Mouse (Mus musculus) left cerebral cortex, postnatal 25 days (tissue): Measurements from ENCODE around the gene Mid1ip1. TPM values are rescaled to one million over a fixed set of nuclear protein-coding genes. Genes with fewer than 3 reads are reported as not detected.

Experiments used
- DNase-seq, 2 experiments: peaks; one replicate each; pipeline ENCODE4 v3.0.0; 2022; ENCODE audit warnings: low spot score in 2 of 2, mixed read lengths in 1 of 2
- intact Hi-C: fragments of 180-260 bp; cut with DNase I; formaldehyde crosslinking; loops from one replicate; pipeline ENCODE4 v1.15.1; 2025
- total RNA-seq, 2 experiments: library from RNA; stranded (reverse); gene quantifications; 2 replicates each; pipeline ENCODE4 v1.2.3; 2021

The Mid1ip1 gene
- 100 to 1,000 TPM; 103 to 108 TPM for total RNA-seq

GRCm38 (mm10) chrX:10714696-10715140 is at the start of gene Mid1ip1:
Mid1ip1 (plus strand) TSS chrX:10715013.
- intact Hi-C loops, result loop anchor here (5.0 kb wide), 2 partner anchors 278 to 373 kb away; no protein-coding TSS in a partner anchor
- peak; percentile 25 to 65 for DNase-seq

DNA sequence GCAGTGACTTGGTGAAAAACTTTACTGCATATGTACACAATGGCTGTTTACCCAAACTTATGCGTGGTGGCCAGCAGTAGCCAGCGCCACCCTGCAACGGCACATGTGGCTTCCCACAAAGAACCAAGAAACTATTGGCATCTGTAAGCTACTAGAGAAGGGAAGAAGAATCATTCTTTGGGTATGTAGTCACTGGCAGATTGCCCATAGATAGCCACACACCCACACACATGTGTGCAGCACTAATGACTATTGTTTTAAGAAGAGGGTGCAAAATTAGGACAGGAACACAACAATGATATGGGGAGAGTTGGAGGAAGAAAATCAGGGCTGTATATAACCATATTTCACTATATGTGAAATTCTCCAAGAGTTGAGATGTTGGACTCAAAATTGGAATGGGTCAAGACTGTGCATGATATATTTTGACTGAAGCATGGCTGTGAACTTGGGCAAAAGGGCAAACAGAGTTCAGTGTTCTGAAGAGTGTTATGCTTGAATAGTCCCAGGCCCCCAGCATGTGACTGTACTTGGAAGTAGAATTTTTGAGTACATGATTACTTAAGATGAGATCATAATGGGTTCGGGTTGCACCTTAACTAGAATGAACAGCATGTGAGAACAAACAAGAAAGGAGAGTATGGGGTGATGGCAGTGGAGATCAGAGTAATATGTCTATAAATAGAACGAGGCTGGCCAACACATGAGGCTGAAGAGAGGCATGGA is 20.2 kb upstream of the Mid1ip1 start:
- intact Hi-C loops, result no loop called here
- DNase-seq, result no peak

DNA sequence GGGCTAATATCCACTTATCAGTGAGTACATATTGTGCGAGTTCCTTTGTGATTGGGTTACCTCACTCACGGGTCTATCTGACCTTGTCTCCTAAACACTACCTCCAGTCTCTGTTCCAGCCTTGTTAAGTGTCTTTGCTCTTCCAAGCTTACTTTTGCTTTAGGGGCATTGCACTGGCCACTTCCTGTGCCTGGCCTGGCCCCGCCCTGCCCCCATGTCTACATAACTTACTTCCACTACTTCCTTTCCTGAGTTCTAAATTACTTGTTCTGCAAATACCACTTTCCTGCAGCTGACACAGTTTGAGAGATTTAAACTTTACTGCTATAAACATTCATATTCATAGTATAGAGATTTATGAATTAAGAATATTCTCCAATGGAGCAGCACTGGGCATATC is 8.1 kb upstream of the Mid1ip1 start:
- intact Hi-C loops, result no loop called here
- DNase-seq, result no peak

- no peak for DNase-seq
- intact Hi-C loops, result no loop called here
Measured at GRCm38 (mm10) chrX:10713839-10714637, 775 bp upstream of the Mid1ip1 start.

DNA sequence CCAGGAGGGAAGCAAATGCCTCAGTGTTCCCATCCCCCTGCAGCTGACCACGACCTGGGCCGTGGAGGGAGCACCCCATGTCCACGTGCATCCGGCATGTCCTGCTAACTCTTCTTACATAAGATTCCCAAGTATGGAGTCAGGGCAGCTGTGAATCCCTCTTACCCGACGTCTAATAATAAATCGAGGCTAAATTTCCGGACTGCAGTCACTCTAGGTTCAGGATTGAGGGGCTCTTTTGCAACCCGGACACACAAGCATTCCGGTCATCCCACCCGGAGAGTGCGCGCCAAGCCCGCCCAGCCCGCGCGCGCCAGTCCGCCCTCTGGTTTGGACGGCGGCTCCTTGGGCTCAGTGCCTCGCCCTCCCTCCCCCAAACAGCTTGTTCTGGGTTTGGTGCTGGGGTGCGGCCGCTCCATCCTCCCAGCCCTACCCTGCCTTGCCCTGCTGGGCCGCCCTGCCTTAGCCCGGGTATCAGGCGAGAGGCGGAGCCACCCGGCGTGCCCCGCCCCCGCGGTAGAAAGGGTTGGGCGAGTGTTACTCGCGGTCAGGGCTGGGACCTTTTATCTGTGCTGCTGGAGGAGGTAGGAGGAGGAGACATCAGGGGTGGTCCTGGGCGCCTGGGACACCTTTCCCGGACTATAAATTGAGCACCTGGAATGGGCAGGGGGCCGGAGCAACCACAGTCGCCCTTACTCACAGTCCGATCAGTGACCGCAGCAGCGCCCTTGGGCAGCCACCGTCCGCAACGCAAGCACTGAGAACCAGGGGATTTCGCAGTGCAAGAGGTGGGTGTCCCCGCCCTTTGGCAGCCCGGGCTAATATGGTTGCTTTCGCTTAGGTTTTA is 2.3 kb downstream of the Mid1ip1 start:
- intact Hi-C loops, result loop anchor here (5.0 kb wide), 2 partner anchors 275 to 370 kb away; no protein-coding TSS in a partner anchor
- peak; percentile 74 to 75 for DNase-seq

GRCm38 (mm10) chrX:10718021-10718837 is 3.4 kb downstream of the Mid1ip1 start:
- intact Hi-C loops, result loop anchor here (5.0 kb wide), 2 partner anchors 274 to 369 kb away; no protein-coding TSS in a partner anchor
- peak; percentile 9 to 43 for DNase-seq

DNA sequence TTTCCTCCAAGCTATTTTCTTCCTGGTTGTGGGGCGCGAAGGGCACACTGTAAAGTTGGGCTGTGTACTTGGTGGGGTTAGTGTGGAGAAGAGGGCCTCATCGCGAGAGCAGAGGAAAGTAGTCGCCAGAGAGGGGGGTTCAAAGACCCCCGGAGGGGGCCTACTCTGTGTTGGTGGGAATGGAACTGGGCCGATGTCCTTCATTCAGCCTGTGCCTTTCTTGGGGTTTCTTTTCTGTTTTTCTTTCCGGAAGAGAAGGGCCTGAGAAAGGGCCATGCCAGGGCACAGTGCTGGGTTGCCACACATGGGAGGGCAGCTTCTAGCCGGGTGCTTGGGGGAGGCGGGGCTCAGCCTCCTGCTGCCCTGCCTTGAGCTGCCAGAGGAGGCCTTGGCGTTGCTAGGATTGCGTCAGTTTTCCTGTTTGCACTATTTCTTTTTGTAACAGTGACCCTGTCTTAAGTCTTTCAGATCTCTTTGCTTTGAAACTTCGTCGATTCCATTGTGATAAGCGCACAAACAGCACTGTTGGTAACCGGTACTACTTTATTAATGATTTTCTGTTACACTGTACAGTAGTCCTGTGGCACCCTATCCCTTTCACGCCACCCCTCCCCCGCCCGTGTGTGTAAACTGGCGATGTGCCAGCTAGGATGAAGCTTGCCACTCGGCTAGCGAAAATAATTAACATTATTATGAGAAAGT is 4.2 kb downstream of the Mid1ip1 start:
- intact Hi-C loops, result loop anchor here (5.0 kb wide), 2 partner anchors 273 to 368 kb away; no protein-coding TSS in a partner anchor
- DNase-seq, result peak; percentile 43 to 50

DNA sequence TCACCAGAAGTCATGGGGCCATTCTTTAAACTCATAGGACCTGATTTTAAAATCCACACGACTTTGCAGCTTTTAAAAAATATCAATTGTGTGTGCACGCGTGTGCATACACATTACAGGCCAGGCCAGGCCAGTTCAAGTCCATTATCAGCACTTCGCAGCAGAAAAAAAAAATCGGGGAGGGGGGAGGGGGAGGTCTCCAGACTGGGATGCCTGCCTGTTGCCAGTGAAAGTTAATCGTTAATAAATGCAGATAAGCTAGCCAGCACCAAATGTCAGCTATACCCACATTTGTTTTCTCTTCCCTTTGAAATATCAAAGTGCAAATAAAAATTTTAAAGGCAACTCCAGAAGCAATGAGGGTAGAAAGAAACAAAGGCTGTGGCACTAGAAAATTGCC is 5.6 kb downstream of the Mid1ip1 start:
- intact Hi-C loops, result no loop called here
- no peak for DNase-seq

DNA sequence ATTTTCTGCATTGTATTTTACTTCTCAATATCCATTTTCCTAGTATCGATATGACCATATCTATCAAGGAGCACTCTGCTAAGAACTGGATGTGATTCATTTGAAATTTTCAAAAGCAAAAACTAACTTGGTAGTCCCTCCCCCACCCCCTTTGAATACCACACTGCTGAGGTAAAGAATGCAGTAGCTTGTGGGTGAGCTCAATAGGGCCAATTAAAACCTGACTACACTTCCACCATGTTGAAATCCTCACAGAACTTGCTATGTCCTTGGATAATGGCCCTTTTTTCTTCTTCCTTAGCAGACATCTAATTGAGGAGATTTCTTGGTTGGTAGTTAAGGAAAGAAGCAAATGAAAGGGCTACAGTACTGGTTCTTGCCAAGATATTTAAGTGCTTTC is 9.8 kb downstream of the Mid1ip1 start:
- DNase-seq, result no peak
- intact Hi-C loops, result no loop called here

DNA sequence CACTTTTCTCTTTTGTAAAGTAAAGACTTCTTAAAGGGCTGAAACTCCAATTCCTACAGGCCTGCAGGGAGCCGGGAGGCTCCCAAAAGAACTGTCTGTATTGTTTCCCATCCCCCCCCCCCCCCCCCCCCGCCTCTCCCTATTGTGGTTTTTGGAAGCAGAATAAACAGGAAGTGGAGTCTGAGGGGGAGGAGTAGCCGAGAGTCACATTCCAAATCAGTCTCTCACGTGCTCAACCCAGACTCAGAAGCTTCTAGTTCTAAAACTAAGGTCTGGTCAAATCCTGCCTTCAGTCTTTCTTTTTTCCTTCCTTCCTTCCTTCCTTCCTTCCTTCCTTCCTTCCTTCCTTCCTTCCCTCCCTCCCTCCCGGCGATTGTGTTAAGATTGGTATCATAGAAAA is 14.7 kb downstream of the Mid1ip1 start:
- DNase-seq, result no peak
- intact Hi-C loops, result no loop called here

GRCm38 (mm10) chrX:10734453-10734852 is 19.6 kb downstream of the Mid1ip1 start:
- intact Hi-C loops, result no loop called here
- no peak for DNase-seq

- DNase-seq, result no peak
- intact Hi-C loops, result no loop called here
Measured at GRCm38 (mm10) chrX:10734874-10735273, 20.1 kb downstream of the Mid1ip1 start.

- intact Hi-C loops, result no loop called here
- no peak for DNase-seq
Measured at GRCm38 (mm10) chrX:10758866-10759265, 44.1 kb downstream of the Mid1ip1 start.

DNA sequence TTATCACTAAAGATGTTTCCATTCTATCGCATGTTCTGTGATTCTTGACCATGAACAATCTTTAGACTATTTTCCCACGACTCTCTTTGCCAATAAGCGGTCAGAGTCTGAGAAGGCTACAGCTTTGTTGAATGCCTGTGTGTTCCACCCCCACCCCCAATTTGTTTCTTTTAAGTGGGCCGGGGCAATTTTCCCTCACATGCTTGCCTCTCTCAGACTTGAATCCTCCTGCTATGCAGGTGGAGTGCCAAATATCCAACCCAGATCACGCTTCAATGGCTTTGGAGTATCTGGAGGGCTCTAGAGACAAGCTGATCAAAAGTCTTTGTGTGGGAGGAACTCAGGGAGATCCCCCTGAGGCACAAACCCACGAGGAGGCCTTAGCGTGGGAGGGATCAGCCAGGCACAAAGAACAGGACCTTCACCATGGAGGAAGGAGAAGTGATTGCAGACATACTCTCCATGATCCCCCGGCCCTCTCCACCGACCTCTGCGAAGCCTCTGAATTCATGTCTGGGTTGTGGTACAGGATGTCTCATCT is 48.7 kb downstream of the Mid1ip1 start:
- intact Hi-C loops, result no loop called here
- DNase-seq, result no peak
